Mouse (Mus musculus) bone marrow, adult 2 months (tissue): ENCODE measurements around the gene Smim12. TPM values are rescaled to one million over a fixed set of nuclear protein-coding genes. Genes with fewer than 3 reads are reported as not detected.

Experiments used
- H3K27ac ChIP-seq: fragments of 200-500 bp; 2 replicates; pipeline ENCODE4 v1.5.1; 2012; ENCODE audit warnings: low read depth, mild to moderate bottlenecking, control low read depth, inconsistent platforms, low read length; ENCODE audit not compliant: control insufficient read depth, poor library complexity, insufficient read depth
- H3K4me1 ChIP-seq: fragments of 200-500 bp; 2 replicates; pipeline ENCODE4 v1.6.1; 2011; ENCODE audit warnings: low read length; ENCODE audit not compliant: control insufficient read depth, insufficient read depth
- H3K4me3 ChIP-seq: fragments of 200-500 bp; replicated peaks from 2 replicates; pipeline ENCODE3; 2011; ENCODE audit warnings: mild to moderate bottlenecking, low read depth, low read length, control low read depth; ENCODE audit not compliant: control insufficient read depth
- CTCF ChIP-seq: fragments of 200-500 bp; IDR thresholded peaks from 2 replicates; pipeline ENCODE4 v1.5.1; 2011; ENCODE audit warnings: low read length, control low read depth; ENCODE audit not compliant: control insufficient read depth, insufficient read depth
- POLR2A ChIP-seq: fragments of 200-500 bp; IDR thresholded peaks from 2 replicates; pipeline ENCODE4 v1.6.1; 2011; ENCODE audit warnings: low read depth, mild to moderate bottlenecking, control low read depth, low read length, borderline replicate concordance; ENCODE audit not compliant: control insufficient read depth
- WGBS: fragments of 180-500 bp; shearing (Covaris S2); methylation state at CpG from one replicate; pipeline ENCODE4 v1.1.7; 2018; 5-methylcytosine and 5-hydroxymethylcytosine counted together
- polyA plus RNA-seq: library from polyadenylated mRNA; stranded (reverse); fragments of >200 nt; gene quantifications from 2 replicates; pipeline ENCODE4 v1.2.4, GENCODE M21; 2011; ENCODE audit warnings: low replicate concordance; ENCODE audit not compliant: missing spikeins, insufficient read depth, insufficient read length

The Smim12 gene
- polyA plus RNA-seq, 1 experiment: 20.5 TPM

GRCm38 (mm10) chr4:127278451-127279001 is 34.9 kb downstream of the Smim12 start:
- WGBS: 52% methylated on average over 9 of the region's 9 CpGs

GRCm38 (mm10) chr4:127279241-127279640 is 35.7 kb downstream of the Smim12 start:
- no peak overlapping the region for H3K4me3 ChIP-seq

More at GRCm38 (mm10) chr4:127278451-127279001, 34.9 kb downstream of the Smim12 start:
- no peak overlapping the region for H3K27ac ChIP-seq
- H3K4me3 ChIP-seq: no peak overlapping the region
- no peak for TF ChIP-seq POLR2A
- TF ChIP-seq CTCF: no peak
- no peaks in the 10 kb centered on the region; the same call in 1 of the 2 replicates for H3K4me1 ChIP-seq

GRCm38 (mm10) chr4:127286907-127287306 is 43.3 kb downstream of the Smim12 start:
- Histone ChIP-seq H3K4me3 (no peak overlapping the region), H3K4me1 (no peaks in the 10 kb centered on the region), H3K27ac (no peak overlapping the region)
- TF ChIP-seq CTCF (no peak), POLR2A (no peak)
- WGBS: 40% methylated on average over 4 of the region's 4 CpGs

More at GRCm38 (mm10) chr4:127279241-127279640, 35.7 kb downstream of the Smim12 start:
- 77% methylated on average over 9 of the region's 9 CpGs for WGBS
- no peak for TF ChIP-seq CTCF
- no peak for TF ChIP-seq POLR2A
- Histone ChIP-seq H3K4me1 (no peaks in the 10 kb centered on the region; the same call in 1 of the 2 replicates), H3K27ac (no peak overlapping the region)

- 70% methylated on average over 6 of the region's 6 CpGs for WGBS
- TF ChIP-seq CTCF (no peak), POLR2A (no peak)
These were observed 45.5 kb downstream of the Smim12 start for GRCm38 (mm10) chr4:127289039-127289548.

GRCm38 (mm10) chr4:127292631-127293030 is 49.0 kb downstream of the Smim12 start:
- no peak for TF ChIP-seq CTCF
- no peak for TF ChIP-seq POLR2A
- 84% methylated on average over 5 of the region's 5 CpGs for WGBS

More at GRCm38 (mm10) chr4:127289039-127289548, 45.5 kb downstream of the Smim12 start:
- H3K4me3 ChIP-seq: no peak overlapping the region
- H3K27ac ChIP-seq: no peak overlapping the region
- H3K4me1 ChIP-seq: no peaks in the 10 kb centered on the region

More at GRCm38 (mm10) chr4:127292631-127293030, 49.0 kb downstream of the Smim12 start:
- no peak overlapping the region for H3K27ac ChIP-seq
- no peaks in the 10 kb centered on the region for H3K4me1 ChIP-seq
- H3K4me3 ChIP-seq: no peak overlapping the region

Other genes starting within 250 kb of the Smim12 start
- gene Sfpq, start 222.5 kb upstream of the Smim12 start, polyA plus RNA-seq: 379 and 425 TPM in 2 replicates
- gene Zmym1, start 182.6 kb upstream of the Smim12 start, polyA plus RNA-seq: 10.7 and 20.6 TPM in 2 replicates
- gene Zmym6, start 166.4 kb upstream of the Smim12 start, polyA plus RNA-seq: 2.8 and 3.0 TPM in 2 replicates
- gene Tmem35b, start 120.1 kb upstream of the Smim12 start, polyA plus RNA-seq: 2.9 and 8.6 TPM in 2 replicates
- gene Dlgap3, start 74.6 kb upstream of the Smim12 start, polyA plus RNA-seq: 1.0 TPM in 1 of 2 replicates, not detected in the other
- not detected in 2 replicates for gene Gja4, start 70.3 kb downstream of the Smim12 start, polyA plus RNA-seq
- gene Gjb3, start 87.1 kb downstream of the Smim12 start, polyA plus RNA-seq: 4.3 TPM in 1 of 2 replicates, not detected in the other
- gene Gjb4, start 110.3 kb downstream of the Smim12 start, polyA plus RNA-seq: not detected in 2 replicates
- gene Gjb5, start 114.4 kb downstream of the Smim12 start, polyA plus RNA-seq: 1.7 TPM in 1 of 2 replicates, not detected in the other